Mouse (Mus musculus): ENCODE results near the gene Mnt. TPM values are rescaled to one million over a fixed set of nuclear protein-coding genes. Genes with fewer than 3 reads are reported as not detected.

Mnt gene
- polyA plus RNA-seq, 1 experiment from 2014 or later = 6.0 TPM

DNA sequence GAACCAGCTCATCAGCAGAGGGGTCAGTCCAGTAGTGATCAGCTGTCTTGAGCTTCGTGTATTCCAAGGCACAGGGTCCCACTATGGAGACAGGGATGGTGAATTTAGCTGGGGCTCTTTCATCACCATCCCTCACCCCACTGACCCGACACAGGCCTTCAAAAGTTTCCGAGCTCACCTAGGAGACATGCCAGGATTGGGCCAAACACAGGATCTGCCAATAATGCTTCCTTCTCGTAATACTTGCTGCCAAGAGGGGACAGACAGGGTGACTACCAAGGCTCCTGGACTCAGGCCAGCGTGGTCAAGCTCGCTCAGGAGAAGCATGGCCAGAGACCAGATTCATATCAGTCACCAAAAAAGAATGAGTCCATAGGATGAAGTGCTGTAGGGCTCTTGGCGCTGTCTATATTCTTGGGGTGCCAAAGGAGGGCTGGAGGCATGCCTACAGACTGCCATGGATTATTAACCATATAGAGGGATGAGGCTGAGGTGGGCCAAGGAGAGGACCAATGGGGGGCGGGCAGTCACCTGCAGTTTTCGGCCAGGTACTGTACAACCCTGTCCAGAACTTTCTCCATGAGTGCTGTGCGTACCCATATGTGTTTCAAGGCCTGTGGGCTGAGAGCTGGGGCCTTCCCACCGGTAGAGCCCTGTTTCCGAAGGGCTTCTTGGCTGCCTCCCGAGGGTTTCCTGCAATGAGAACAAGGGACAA is 37.5 kb downstream of the Mnt start:
- Histone ChIP-seq H3K27me3 (ENCODE audit: control insufficient read depth, insufficient read depth, low read length) (no peaks in the 10 kb centered on the region), H3K9me3 (ENCODE audit: control insufficient read depth, low read length) (no peaks in the 10 kb centered on the region), H3K9ac (ENCODE audit: low read length) (no peak overlapping the region), H3K27ac (ENCODE audit: low read depth, low read length) (no peak overlapping the region), H3K4me1 (replicated peaks; ENCODE audit: control insufficient read depth, insufficient read depth, low read length) (no peaks in the 10 kb centered on the region), H3K36me3 (ENCODE audit: control insufficient read depth, insufficient read depth, low read length) (no peaks in the 10 kb centered on the region), H3K4me3 (ENCODE audit: low read depth, low read length) (no peak overlapping the region), H3K4me2 (ENCODE audit: low read depth, low read length, severe bottlenecking) (no peak overlapping the region)
- no peak for DNase-seq (ENCODE audit: low spot score)
- WGBS = 91% methylated on average over 13 of the region's 13 CpGs
- ATAC-seq (replicated peaks; ENCODE audit: low FRiP score) = no peak

DNA sequence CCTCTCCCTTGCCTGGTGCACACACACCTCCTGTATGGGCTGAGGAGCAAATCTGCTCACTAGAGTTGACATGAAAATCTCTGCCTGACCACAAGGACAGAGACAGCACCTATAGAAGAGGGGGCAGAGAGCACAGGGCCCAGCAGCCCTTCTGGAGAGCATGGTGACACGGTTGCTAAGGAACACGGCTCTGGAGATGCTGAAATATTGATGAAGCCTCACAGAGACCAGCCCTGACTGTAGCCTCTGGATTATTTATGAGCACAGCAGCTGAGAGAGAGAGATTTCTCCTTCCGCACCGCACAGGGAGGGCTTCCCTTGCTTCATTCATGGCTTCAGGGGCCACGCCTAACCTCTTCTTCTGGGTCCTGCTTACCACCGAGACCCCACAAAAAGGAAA is 38.9 kb downstream of the Mnt start:
- 88% methylated on average over 6 of the region's 6 CpGs for WGBS
- no peak overlapping the region for H3K27ac ChIP-seq (ENCODE audit: low read depth, low read length)
- no peaks in the 10 kb centered on the region for H3K9me3 ChIP-seq (ENCODE audit: control insufficient read depth, low read length)
- H3K4me1 ChIP-seq (replicated peaks; ENCODE audit: control insufficient read depth, insufficient read depth, low read length) = no peaks in the 10 kb centered on the region
- H3K36me3 ChIP-seq (ENCODE audit: control insufficient read depth, insufficient read depth, low read length) = no peaks in the 10 kb centered on the region
- ATAC-seq (replicated peaks; ENCODE audit: low FRiP score) (no peak), DNase-seq (ENCODE audit: low spot score) (no peak)
- no peak overlapping the region for H3K4me3 ChIP-seq (ENCODE audit: low read depth, low read length)
- H3K9ac ChIP-seq (ENCODE audit: low read length) = no peak overlapping the region
- H3K4me2 ChIP-seq (ENCODE audit: low read depth, low read length, severe bottlenecking) = no peak overlapping the region
- H3K27me3 ChIP-seq (ENCODE audit: control insufficient read depth, insufficient read depth, low read length) = no peaks in the 10 kb centered on the region

DNA sequence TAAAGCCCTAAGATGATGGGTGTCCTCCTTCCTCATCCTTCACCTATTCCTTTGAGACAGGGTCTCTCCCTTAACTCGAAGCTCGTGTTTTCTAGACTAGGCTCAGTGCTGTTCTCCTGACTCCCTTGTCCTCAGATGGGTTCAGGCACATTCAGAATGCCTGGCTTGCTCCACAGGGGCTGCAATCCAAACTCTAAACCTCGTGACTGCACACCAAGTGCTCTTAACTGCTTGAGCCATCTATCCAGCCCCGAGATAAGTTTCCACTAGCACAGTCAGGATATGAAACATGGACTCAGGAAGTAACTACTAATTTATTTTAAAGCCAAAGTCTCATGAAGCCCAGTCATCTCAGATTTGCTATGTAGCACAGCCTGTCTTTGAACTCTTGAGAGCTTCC is 39.8 kb downstream of the Mnt start:
- Histone ChIP-seq H3K4me2 (ENCODE audit: low read depth, low read length, severe bottlenecking) (no peak overlapping the region), H3K36me3 (ENCODE audit: control insufficient read depth, insufficient read depth, low read length) (no peaks in the 10 kb centered on the region)

DNA sequence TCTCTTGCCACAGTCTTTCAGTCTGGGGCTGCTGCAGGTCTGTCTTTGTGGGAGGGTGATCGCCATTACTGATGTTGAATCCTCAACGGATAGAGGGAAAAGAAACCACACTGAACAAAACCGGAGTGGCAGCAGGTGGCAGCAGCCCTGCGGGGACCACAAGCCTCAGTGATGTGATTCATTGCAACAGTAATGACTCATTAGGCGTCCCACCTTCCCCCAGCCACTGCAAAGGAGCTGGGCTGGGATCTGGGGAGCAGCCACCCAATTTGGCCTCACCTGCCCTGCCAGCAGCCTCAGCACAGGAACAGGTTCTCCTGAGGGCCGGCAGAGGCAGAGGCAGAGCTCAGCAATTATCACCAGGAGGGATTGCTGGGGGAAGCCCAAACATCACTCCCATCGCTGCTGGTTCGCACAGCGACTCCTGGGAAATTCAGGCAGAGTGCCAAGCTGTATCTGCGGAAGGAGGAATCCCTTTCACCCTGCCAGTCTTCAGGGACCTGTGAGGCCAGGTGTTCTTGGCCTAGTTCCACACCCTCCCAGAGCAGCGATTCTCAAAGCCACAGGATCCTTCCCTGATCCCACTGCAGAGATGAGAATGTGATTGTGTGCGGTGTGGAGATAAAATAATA is 40.4 kb downstream of the Mnt start:
- H3K4me3 ChIP-seq (ENCODE audit: low read depth, low read length) = no peak overlapping the region
- no peak for ATAC-seq (replicated peaks; ENCODE audit: low FRiP score)
- DNase-seq (ENCODE audit: low spot score) = no peak
- no peaks in the 10 kb centered on the region for H3K27me3 ChIP-seq (ENCODE audit: control insufficient read depth, insufficient read depth, low read length)
- no peaks in the 10 kb centered on the region for H3K9me3 ChIP-seq (ENCODE audit: control insufficient read depth, low read length)
- no peaks in the 10 kb centered on the region for H3K4me1 ChIP-seq (replicated peaks; ENCODE audit: control insufficient read depth, insufficient read depth, low read length)
- H3K27ac ChIP-seq (ENCODE audit: low read depth, low read length) = no peak overlapping the region
- H3K9ac ChIP-seq (ENCODE audit: low read length) = no peak overlapping the region
- H3K4me2 ChIP-seq (ENCODE audit: low read depth, low read length, severe bottlenecking) = no peak overlapping the region
- 30% methylated on average over 12 of the region's 12 CpGs for WGBS
- no peaks in the 10 kb centered on the region for H3K36me3 ChIP-seq (ENCODE audit: control insufficient read depth, insufficient read depth, low read length)

More for the DNA sequence above, 39.8 kb downstream of the Mnt start:
- no peaks in the 10 kb centered on the region for H3K4me1 ChIP-seq (replicated peaks; ENCODE audit: control insufficient read depth, insufficient read depth, low read length)
- no peak overlapping the region for H3K4me3 ChIP-seq (ENCODE audit: low read depth, low read length)
- WGBS = 76% methylated on average over 4 of the region's 4 CpGs
- DNase-seq (ENCODE audit: low spot score) = no peak
- no peak for ATAC-seq (replicated peaks; ENCODE audit: low FRiP score)
- no peaks in the 10 kb centered on the region for H3K9me3 ChIP-seq (ENCODE audit: control insufficient read depth, low read length)
- H3K9ac ChIP-seq (ENCODE audit: low read length) = no peak overlapping the region
- H3K27ac ChIP-seq (ENCODE audit: low read depth, low read length) = no peak overlapping the region
- H3K27me3 ChIP-seq (ENCODE audit: control insufficient read depth, insufficient read depth, low read length) = no peaks in the 10 kb centered on the region

DNA sequence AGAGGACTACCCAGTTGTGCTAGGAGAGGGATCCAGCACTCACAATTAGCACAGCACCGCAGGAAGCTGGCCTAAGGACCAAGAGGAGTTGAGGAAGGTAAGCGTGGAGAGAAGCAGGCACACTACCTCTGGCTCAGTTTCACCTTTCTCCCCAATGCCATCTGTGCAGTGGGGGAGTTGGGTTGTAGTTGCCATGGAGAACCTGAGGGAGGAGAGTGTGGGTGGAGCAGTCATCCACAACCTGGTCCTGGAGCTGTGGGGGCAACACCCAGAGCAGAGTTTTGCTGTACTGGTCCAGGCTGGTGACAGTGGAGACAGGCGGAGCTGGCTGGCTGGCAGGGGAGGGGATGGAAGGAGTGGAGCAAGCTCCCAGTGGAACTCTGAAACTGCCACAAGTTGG is 43.9 kb downstream of the Mnt start:
- DNase-seq (ENCODE audit: low spot score) (no peak), ATAC-seq (replicated peaks; ENCODE audit: low FRiP score) (no peak)
- Histone ChIP-seq H3K9ac (ENCODE audit: low read length) (no peak overlapping the region), H3K9me3 (ENCODE audit: control insufficient read depth, low read length) (no peaks in the 10 kb centered on the region), H3K4me1 (replicated peaks; ENCODE audit: control insufficient read depth, insufficient read depth, low read length) (no peaks in the 10 kb centered on the region; the same call in 1 of the 2 replicates), H3K4me2 (ENCODE audit: low read depth, low read length, severe bottlenecking) (no peak overlapping the region), H3K36me3 (ENCODE audit: control insufficient read depth, insufficient read depth, low read length) (no peaks in the 10 kb centered on the region), H3K27ac (ENCODE audit: low read depth, low read length) (no peak overlapping the region), H3K4me3 (ENCODE audit: low read depth, low read length) (no peak overlapping the region), H3K27me3 (ENCODE audit: control insufficient read depth, insufficient read depth, low read length) (no peaks in the 10 kb centered on the region)
- 68% methylated on average over 3 of the region's 3 CpGs for WGBS

DNA sequence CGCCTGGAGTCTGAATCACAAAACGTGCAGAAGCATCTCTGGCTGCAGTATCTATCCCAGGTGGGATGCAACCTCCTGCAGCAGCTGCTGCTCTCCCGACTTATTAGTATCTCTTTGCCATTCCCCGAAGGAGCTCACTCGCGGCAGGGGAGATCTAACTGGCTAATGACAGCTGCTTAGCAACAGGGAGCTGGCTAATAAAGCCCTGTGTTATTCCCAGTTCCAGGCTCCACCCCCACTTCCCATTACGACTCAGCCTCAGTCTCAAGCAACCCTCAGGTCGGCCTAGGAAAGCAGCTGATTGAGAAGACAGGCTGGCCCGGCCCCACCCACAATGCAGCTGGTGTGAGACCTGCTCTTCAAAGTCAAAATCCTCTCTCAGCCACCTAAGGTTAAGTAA is 46.1 kb downstream of the Mnt start:
- peak; percentile 93 for ATAC-seq (replicated peaks; ENCODE audit: low FRiP score)
- Histone ChIP-seq H3K4me3 (ENCODE audit: low read depth, low read length) (no peak overlapping the region), H3K4me1 (replicated peaks; ENCODE audit: control insufficient read depth, insufficient read depth, low read length) (no peaks in the 10 kb centered on the region; the same call in 1 of the 2 replicates), H3K9me3 (ENCODE audit: control insufficient read depth, low read length) (no peaks in the 10 kb centered on the region), H3K36me3 (ENCODE audit: control insufficient read depth, insufficient read depth, low read length) (no peaks in the 10 kb centered on the region), H3K4me2 (ENCODE audit: low read depth, low read length, severe bottlenecking) (peak overlapping the region; percentile 11; the same call in 1 of the 2 replicates), H3K27me3 (ENCODE audit: control insufficient read depth, insufficient read depth, low read length) (no peaks in the 10 kb centered on the region), H3K9ac (ENCODE audit: low read length) (no peak overlapping the region), H3K27ac (ENCODE audit: low read depth, low read length) (peak overlapping the region; percentile 38)
- DNase-seq (ENCODE audit: low spot score) = peak; percentile 83
- WGBS = 2% methylated on average over 9 of the region's 9 CpGs

DNA sequence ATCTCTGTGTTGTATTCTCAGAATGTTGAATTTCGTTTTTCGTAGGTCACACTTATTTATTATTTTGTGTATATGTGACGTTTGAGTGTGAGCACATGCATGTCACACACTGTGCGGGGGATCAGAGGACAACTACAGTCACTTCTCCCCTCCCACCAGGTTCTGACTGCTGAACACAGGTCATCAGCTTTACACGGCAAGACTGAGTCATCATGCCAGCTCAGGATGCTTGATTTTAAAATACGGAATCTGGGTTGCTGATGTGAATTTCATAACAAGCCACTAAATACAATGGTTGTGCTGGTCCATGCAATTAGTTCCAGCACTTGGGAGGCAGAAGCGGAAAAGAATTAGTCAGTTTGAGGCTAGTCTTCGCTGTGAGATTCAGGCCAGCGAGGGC is 50.3 kb downstream of the Mnt start:
- no peaks in the 10 kb centered on the region; the same call in 1 of the 2 replicates for H3K4me1 ChIP-seq (replicated peaks; ENCODE audit: control insufficient read depth, insufficient read depth, low read length)
- ATAC-seq (replicated peaks; ENCODE audit: low FRiP score) (no peak), DNase-seq (ENCODE audit: low spot score) (no peak)
- H3K9me3 ChIP-seq (ENCODE audit: control insufficient read depth, low read length) = no peaks in the 10 kb centered on the region
- no peaks in the 10 kb centered on the region for H3K27me3 ChIP-seq (ENCODE audit: control insufficient read depth, insufficient read depth, low read length)
- no peak overlapping the region for H3K4me2 ChIP-seq (ENCODE audit: low read depth, low read length, severe bottlenecking)
- H3K4me3 ChIP-seq (ENCODE audit: low read depth, low read length) = no peak overlapping the region
- H3K27ac ChIP-seq (ENCODE audit: low read depth, low read length) = no peak overlapping the region
- WGBS = 91% methylated on average over 9 of the region's 9 CpGs
- no peaks in the 10 kb centered on the region for H3K36me3 ChIP-seq (ENCODE audit: control insufficient read depth, insufficient read depth, low read length)
- H3K9ac ChIP-seq (ENCODE audit: low read length) = no peak overlapping the region

DNA sequence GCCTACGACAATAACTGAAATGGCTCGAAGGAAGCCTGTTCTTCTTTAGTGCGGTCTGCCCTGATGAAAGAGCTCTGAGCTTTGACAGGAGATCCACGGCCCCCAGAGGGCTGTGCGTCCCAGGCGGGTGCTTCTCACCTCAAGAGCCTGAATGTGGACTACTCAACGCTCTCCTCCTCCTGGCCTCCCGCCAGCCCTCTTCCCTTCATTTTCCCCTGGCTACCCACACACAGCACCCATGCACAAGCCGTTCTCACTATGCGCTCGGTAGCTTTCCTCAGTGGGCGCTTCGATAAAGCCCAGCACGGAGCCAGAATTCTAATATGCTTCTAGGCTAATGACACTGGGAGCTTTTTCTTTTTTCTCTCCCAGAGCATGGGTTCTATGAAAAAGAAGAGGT is 51.3 kb downstream of the Mnt start:
- ATAC-seq (replicated peaks; ENCODE audit: low FRiP score) = no peak
- H3K9ac ChIP-seq (ENCODE audit: low read length) = no peak overlapping the region

DNA sequence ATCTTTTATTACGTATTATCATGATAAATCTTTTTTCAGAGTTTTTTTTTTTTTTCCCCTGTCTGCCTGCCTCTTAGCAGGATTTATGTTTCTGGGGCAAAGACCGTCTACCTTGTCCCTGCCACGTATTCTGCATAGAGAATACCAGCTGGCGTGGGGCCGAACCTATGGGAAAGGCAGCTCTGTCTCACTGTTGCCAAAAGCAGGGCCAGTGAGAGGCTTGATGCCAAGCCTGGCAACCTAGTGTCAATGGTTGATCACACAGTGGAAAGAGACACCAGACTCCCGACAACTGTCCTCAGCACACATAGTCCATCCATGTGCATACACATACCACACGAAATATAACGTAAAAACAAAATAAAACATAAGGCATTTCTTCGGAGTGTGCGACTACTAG is 52.4 kb downstream of the Mnt start:
- Histone ChIP-seq H3K4me3 (ENCODE audit: low read depth, low read length) (no peak overlapping the region), H3K4me1 (replicated peaks; ENCODE audit: control insufficient read depth, insufficient read depth, low read length) (no peaks in the 10 kb centered on the region), H3K27me3 (ENCODE audit: control insufficient read depth, insufficient read depth, low read length) (no peaks in the 10 kb centered on the region), H3K36me3 (ENCODE audit: control insufficient read depth, insufficient read depth, low read length) (no peaks in the 10 kb centered on the region), H3K27ac (ENCODE audit: low read depth, low read length) (no peak overlapping the region), H3K9me3 (ENCODE audit: control insufficient read depth, low read length) (no peaks in the 10 kb centered on the region), H3K4me2 (ENCODE audit: low read depth, low read length, severe bottlenecking) (no peak overlapping the region), H3K9ac (ENCODE audit: low read length) (no peak overlapping the region)
- 93% methylated on average over 10 of the region's 10 CpGs for WGBS
- no peak for DNase-seq (ENCODE audit: low spot score)
- ATAC-seq (replicated peaks; ENCODE audit: low FRiP score) = no peak

More for the DNA sequence above, 51.3 kb downstream of the Mnt start:
- H3K4me1 ChIP-seq (replicated peaks; ENCODE audit: control insufficient read depth, insufficient read depth, low read length) = no peaks in the 10 kb centered on the region
- H3K27ac ChIP-seq (ENCODE audit: low read depth, low read length) = no peak overlapping the region
- H3K9me3 ChIP-seq (ENCODE audit: control insufficient read depth, low read length) = no peaks in the 10 kb centered on the region
- no peak overlapping the region for H3K4me2 ChIP-seq (ENCODE audit: low read depth, low read length, severe bottlenecking)
- WGBS = 80% methylated on average over 14 of the region's 14 CpGs
- no peak for DNase-seq (ENCODE audit: low spot score)
- H3K36me3 ChIP-seq (ENCODE audit: control insufficient read depth, insufficient read depth, low read length) = no peaks in the 10 kb centered on the region
- H3K4me3 ChIP-seq (ENCODE audit: low read depth, low read length) = no peak overlapping the region
- H3K27me3 ChIP-seq (ENCODE audit: control insufficient read depth, insufficient read depth, low read length) = no peaks in the 10 kb centered on the region
